Mouse (Mus musculus) C2C12 (cell line): ENCODE measurements at regions not wholly inside any gene's neighbourhood (a gene's known extent, or its start where the extent isn't known, plus 50 kb on each side); places are given as distances from the start of the nearest gene placed in this dataset.

Experiments
- CEBPB ChIP-seq: IDR thresholded peaks from one replicate; pipeline ENCODE4 v1.6.1; 2011; ENCODE audit warnings: low read depth, mild to moderate bottlenecking, control low read depth, moderate library complexity
- CTCF ChIP-seq: IDR thresholded peaks from one replicate; pipeline ENCODE4 v1.5.1; 2011; ENCODE audit not compliant: control insufficient read depth, insufficient read depth, insufficient read length
- FOSL1 ChIP-seq: IDR thresholded peaks from one replicate; pipeline ENCODE4 v1.8.0; 2011; ENCODE audit warnings: mild to moderate bottlenecking, low read length; ENCODE audit not compliant: poor library complexity, insufficient read depth, severe bottlenecking
- MAX ChIP-seq: IDR thresholded peaks from one replicate; pipeline ENCODE4 v1.6.1; 2011; ENCODE audit warnings: mild to moderate bottlenecking, control low read depth
- MYOD1 ChIP-seq: IDR thresholded peaks from one replicate; pipeline ENCODE4 v1.6.1; 2011; ENCODE audit warnings: low read depth; ENCODE audit not compliant: control insufficient read depth, insufficient read length
- MYOG ChIP-seq: IDR thresholded peaks from one replicate; pipeline ENCODE4 v1.6.1; 2011; ENCODE audit not compliant: control insufficient read depth, insufficient read length; ENCODE audit errors: extremely low read depth
- USF1 ChIP-seq: IDR thresholded peaks from one replicate; pipeline ENCODE4 v1.6.1; 2011; ENCODE audit warnings: low read depth, mild to moderate bottlenecking, control low read depth, moderate library complexity

DNA sequence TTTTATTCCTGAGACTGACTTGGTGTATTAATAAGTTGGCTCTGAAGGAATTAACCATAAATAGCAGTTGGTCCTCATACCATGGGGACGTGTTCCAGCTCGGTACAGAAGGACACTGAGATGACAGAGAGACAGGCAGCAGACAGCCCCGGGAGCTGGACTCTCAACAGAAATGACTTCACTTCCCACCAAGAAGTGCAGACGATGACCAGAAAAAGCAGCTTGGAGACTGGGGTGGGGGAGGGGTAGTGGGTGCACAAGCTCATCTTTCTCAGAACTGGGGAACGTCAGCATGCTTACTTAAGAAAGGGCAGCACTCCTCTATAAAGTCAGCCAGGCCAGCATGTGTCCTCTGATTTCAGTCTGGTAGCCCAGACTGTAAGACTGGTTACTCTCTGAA, 518.9 kb downstream of the Fam19a5 start:
- TF ChIP-seq CTCF (no peak), CEBPB (no peak), USF1 (no peak), MAX (no peak), MYOD1 (no peak), MYOG (no peak), FOSL1 (no peak)
